Mouse (Mus musculus) liver, embryonic 14.5 days (tissue): ENCODE measurements around the gene Pom121l2. TPM values are rescaled to one million over a fixed set of nuclear protein-coding genes. Genes with fewer than 3 reads are reported as not detected.

Experiments
- ATAC-seq: fragments of 200-750 bp; cut with Nextera tagmentation; 2 replicates; pipeline ENCODE4 v1.8.0; 2017; ENCODE audit warnings: moderate number of reproducible peaks, mild to moderate bottlenecking, moderate library complexity; ENCODE audit not compliant: insufficient read depth
- DNase-seq, 3 experiments: peaks; one replicate each; pipeline ENCODE4 v3.0.0-alpha.2; 2012 to 2013; ENCODE audit warnings: low read depth in 3 of 3, low spot score in 3 of 3
- H3K27ac ChIP-seq: fragments of 300-500 bp; sonication (generic); 2 replicates; pipeline ENCODE4 v1.5.1; 2014; ENCODE audit warnings: moderate library complexity, mild to moderate bottlenecking, control low read depth, inconsistent platforms
- H3K27me3 ChIP-seq: fragments of 300-500 bp; sonication (generic); 2 replicates; pipeline ENCODE4 v1.6.1; 2014; ENCODE audit warnings: mild to moderate bottlenecking, low read length, moderate library complexity; ENCODE audit not compliant: control insufficient read depth, insufficient read depth
- H3K36me3 ChIP-seq: fragments of 300-500 bp; sonication (generic); replicated peaks from 2 replicates; pipeline ENCODE4 v1.6.1; 2014; ENCODE audit warnings: low read depth; ENCODE audit not compliant: control insufficient read depth, insufficient read depth
- H3K4me1 ChIP-seq, 2 experiments: fragments of 200-500 bp in 1 of 2; fragments of 300-500 bp in 1 of 2; sonication (generic) in 1 of 2; replicated peaks; 2 replicates each; pipeline ENCODE4 v1.6.1; 2012 to 2014; ENCODE audit warnings: antibody characterized with exemption in 1 of 2, inconsistent platforms in 1 of 2, low read length in 1 of 2; ENCODE audit not compliant: control insufficient read depth in 2 of 2, insufficient read depth in 2 of 2
- H3K4me2 ChIP-seq: fragments of 300-500 bp; sonication (generic); 2 replicates; pipeline ENCODE4 v1.6.1; 2014; ENCODE audit warnings: low read depth, mild to moderate bottlenecking, control low read depth, moderate library complexity
- H3K4me3 ChIP-seq, 2 experiments: fragments of 200-500 bp in 1 of 2; fragments of 300-500 bp in 1 of 2; sonication (generic) in 1 of 2; 2 replicates each; pipeline ENCODE4 v1.5.1; 2012 to 2014; ENCODE audit warnings: low read depth in 2 of 2, low read length in 2 of 2, mild to moderate bottlenecking in 2 of 2, control low read depth in 1 of 2, inconsistent platforms in 1 of 2, moderate library complexity in 1 of 2; ENCODE audit not compliant: insufficient read depth in 1 of 2
- H3K9ac ChIP-seq: fragments of 300-500 bp; sonication (generic); replicated peaks from 2 replicates; pipeline ENCODE4 v1.6.1; 2014; ENCODE audit warnings: mild to moderate bottlenecking, control low read depth, moderate library complexity
- H3K9me3 ChIP-seq: fragments of 300-500 bp; sonication (generic); 2 replicates; pipeline ENCODE4 v1.6.1; 2016; ENCODE audit warnings: low read length, mixed read lengths; ENCODE audit not compliant: control insufficient read depth
- CTCF ChIP-seq: IDR thresholded peaks from 2 replicates; pipeline ENCODE4 v1.5.1; 2016; ENCODE audit warnings: antibody characterized with exemption, low read depth, control low read depth
- EP300 ChIP-seq: IDR thresholded peaks from 2 replicates; pipeline ENCODE4 v1.6.1; 2016; ENCODE audit warnings: antibody characterized with exemption, low read depth
- WGBS: fragments of 180-500 bp; shearing (Covaris S2); extraction: QIAGEN DNeasy Blood & Tissue Kit; methylation state at CpG from one replicate; pipeline ENCODE4 v1.1.7; 2014; ENCODE audit not compliant: insufficient replicate concordance; 5-methylcytosine and 5-hydroxymethylcytosine counted together
- polyA plus RNA-seq, 2 experiments: library from polyadenylated mRNA; depleted of rRNA in 1 of 2; stranded (reverse) in 1 of 2; unstranded in 1 of 2; fragments of >200 nt; fragmentation: Nextera tagmentation in 1 of 2; extraction: Ambion mirVana in 1 of 2; gene quantifications; 2 replicates each; pipeline versions ENCODE4 v1.2.1 to v1.2.3; 2012 to 2014

The Pom121l2 gene
- polyA plus RNA-seq, 2 experiments, result not detected

DNA sequence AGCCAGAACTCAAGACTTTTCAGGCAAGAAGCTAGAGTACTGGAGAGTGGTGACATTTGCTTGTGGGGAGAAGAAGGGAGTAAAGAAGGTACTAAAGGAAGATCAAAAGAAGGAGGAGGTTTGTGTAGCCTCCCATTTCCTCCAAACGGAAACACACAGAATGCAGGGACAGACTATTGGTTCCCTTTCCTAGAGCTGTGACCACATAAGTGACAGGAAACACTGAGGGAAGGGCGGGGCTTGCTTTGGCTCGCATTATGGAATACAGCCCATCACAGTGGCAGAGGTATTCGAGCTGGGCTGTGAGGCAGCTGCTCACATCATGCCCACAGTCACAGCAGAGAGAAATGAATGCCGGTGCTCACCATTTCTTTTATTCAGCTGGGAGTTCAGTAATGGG lies 20.8 kb downstream of the Pom121l2 start:
- TF ChIP-seq EP300 (no peak), CTCF (no peak)
- no peak overlapping the region for H3K9ac ChIP-seq
- 0 out of 2 replicates have a peak overlapping the region, but pooled peaks have one; percentile 15 for H3K4me2 ChIP-seq
- no peaks in the 10 kb centered on the region for H3K9me3 ChIP-seq
- DNase-seq (no peak), ATAC-seq (no peak)
- peaks cover 89% of the 10 kb centered on the region for H3K27me3 ChIP-seq
- no peaks in the 10 kb centered on the region for H3K36me3 ChIP-seq
- no peak overlapping the region for H3K27ac ChIP-seq
- no peak overlapping the region for H3K4me3 ChIP-seq
- 5% methylated on average over 5 of the region's 5 CpGs for WGBS
- H3K4me1 ChIP-seq, result peaks cover 2 to 19% of the 10 kb centered on the region in 2 experiments; a peak in 3 of 4 replicates

DNA sequence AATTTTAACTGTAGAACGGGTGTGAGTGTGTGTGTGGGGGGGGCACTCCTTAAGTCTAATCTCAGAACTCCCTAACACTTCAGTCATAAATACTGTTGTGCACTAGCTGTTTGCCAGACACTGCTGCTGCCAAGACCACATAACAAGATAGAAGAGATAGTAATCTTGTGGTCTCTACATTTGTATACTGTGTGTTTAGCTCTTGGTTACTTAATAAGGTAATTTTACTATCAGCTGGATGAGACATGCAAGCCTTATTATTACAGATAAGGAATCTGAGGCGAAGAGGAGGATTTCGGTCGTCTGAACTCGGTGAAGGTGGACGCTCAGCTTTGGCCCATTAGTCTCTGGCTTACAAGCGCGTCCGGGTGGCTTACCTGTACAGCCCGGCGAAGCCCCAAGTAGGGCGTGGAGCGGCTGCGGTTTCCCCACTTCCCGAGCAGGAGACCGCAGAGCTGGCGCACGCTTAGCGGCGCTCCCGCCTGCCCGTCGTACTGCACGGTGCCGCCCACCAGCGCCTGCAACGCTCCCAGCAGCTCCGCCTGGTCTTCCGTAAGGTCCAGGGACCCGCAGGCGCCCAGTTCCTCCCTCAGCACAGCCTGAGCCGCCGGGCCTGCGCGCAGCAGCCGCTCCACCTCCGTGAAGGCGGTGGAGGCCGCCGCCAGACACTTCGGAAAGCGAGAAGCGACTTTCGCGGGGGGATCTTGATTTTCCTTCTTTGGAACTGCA lies 24.8 kb downstream of the Pom121l2 start:
- peak overlapping the region; percentile 35 for H3K9ac ChIP-seq
- under 1% methylated on average over 45 of the region's 45 CpGs for WGBS
- H3K9me3 ChIP-seq, result no peaks in the 10 kb centered on the region
- peaks cover 89% of the 10 kb centered on the region for H3K27me3 ChIP-seq
- H3K4me2 ChIP-seq, result peak overlapping the region; percentile 86
- H3K4me1 ChIP-seq, result peaks cover 2 to 13% of the 10 kb centered on the region in 2 experiments; a peak in 3 of 4 replicates
- ATAC-seq (peak; percentile 70; the same call in 1 of the 2 replicates), DNase-seq (no peak)
- H3K36me3 ChIP-seq, result no peaks in the 10 kb centered on the region
- TF ChIP-seq EP300 (no peak), CTCF (no peak)
- no peak overlapping the region for H3K27ac ChIP-seq
- H3K4me3 ChIP-seq, result peak overlapping the region; percentile 54 to 61

DNA sequence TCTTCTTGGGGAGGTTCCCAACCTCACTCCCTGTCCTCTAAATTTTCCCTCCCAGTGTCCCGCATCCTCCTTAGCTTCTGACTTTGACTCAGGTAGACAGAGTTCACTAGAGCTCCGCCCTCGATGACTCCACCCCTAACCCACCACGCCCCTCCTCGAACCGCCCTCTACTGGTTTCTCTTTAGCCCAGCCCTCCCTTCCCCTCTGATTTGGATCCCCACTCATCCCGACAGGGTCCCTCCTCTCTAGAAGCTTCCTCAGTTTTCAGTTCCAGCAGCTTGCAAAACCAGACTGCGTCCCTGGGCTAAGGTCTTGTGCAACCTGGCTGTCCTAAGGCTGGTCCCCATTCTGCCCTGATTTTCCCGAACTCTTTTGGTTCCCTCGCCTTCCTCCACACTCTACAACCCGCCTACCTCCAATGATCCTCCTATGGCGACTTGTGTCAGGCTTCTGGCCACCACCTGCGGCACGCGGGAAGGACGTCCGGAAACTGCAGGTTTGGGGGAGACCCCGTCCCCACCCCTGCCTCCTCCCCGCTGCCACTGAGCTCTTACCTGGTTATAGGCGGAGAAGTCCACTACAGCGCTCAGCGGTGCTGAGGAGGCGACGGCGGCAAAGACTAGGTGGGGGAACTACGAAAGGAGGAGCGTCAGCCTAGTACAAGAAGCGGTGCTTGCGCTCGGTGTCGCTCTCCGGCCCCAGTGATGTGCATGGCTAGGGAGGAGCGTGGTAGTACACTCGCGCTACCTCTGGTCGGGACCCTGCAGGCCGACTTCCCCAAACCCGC lies 25.5 kb downstream of the Pom121l2 start:
- Histone ChIP-seq H3K27ac (no peak overlapping the region), H3K27me3 (peaks cover 88% of the 10 kb centered on the region), H3K36me3 (no peaks in the 10 kb centered on the region), H3K4me3 (peak overlapping the region; percentile 54 to 61), H3K4me2 (peak overlapping the region; percentile 86), H3K9me3 (no peaks in the 10 kb centered on the region), H3K4me1 (peaks cover 2 to 10% of the 10 kb centered on the region in 2 experiments; a peak in 3 of 4 replicates), H3K9ac (peak overlapping the region; percentile 35)
- under 1% methylated on average over 38 of the region's 38 CpGs for WGBS
- TF ChIP-seq EP300 (no peak), CTCF (0 out of 2 replicates have a peak, but pooled peaks have one; percentile 27)
- ATAC-seq (peak; percentile 82), DNase-seq (no peak)

DNA sequence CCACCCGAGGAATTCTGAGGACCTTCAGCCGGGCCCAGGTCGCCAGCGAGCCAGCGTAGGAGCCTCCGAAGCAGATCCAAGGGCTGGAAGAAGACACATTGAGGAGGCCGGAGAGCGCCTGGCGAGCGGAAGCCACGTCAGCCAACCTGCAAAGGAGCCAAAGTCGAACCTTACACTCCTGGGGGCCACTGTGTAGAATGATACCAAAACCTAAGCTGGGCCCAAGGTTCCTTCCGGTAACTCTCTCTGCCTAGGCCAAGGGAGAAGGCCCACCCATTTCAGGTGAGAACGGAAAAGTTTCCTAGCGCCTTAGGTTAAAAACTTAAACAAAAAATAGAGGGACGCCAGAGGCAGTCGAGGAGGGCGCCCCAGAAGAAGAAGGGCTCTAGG lies 26.1 kb downstream of the Pom121l2 start:
- Histone ChIP-seq H3K4me2 (peak overlapping the region; percentile 86), H3K27me3 (peaks cover 88% of the 10 kb centered on the region), H3K36me3 (no peaks in the 10 kb centered on the region), H3K4me3 (peak overlapping the region in 1 of 2 experiments; percentile 61; a peak in 2 of 4 replicates), H3K9me3 (no peaks in the 10 kb centered on the region), H3K4me1 (peaks cover 2 to 5% of the 10 kb centered on the region in 2 experiments; a peak in 2 of 4 replicates), H3K27ac (no peak overlapping the region), H3K9ac (no peak overlapping the region)
- 7% methylated on average over 18 of the region's 18 CpGs for WGBS
- ATAC-seq (peak; percentile 8; the same call in 1 of the 2 replicates), DNase-seq (no peak)
- no peak for TF ChIP-seq CTCF
- TF ChIP-seq EP300, result no peak

DNA sequence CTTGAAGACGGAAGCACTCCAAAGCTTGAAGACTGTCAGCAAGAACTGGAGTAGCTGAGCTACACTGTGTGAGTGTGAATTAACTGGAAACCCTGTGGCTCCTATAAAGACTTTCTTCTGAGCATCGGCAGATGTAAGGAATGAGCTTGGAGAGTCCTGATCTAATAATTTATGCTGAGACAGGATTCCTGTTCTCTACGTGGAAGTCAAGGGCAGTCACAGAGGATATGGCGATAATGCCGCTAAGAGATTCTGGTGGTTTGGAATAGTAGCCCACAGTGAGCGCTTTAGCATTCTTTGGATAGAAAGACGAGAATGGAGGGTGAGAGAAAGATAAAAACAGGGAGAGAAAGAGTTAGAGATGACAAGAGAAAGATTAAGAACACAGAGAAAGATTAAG lies 26.9 kb downstream of the Pom121l2 start:
- Histone ChIP-seq H3K9me3 (no peaks in the 10 kb centered on the region), H3K4me2 (no peak overlapping the region), H3K4me1 (peaks cover 2 to 5% of the 10 kb centered on the region in 2 experiments; a peak in 2 of 4 replicates), H3K27me3 (peaks cover 89% of the 10 kb centered on the region), H3K9ac (no peak overlapping the region), H3K27ac (no peak overlapping the region), H3K36me3 (no peaks in the 10 kb centered on the region), H3K4me3 (no peak overlapping the region)
- WGBS, result 60% methylated on average over 7 of the region's 7 CpGs
- DNase-seq, result no peak
- TF ChIP-seq EP300 (no peak), CTCF (no peak)
- no peak for ATAC-seq
